Mouse (Mus musculus): ENCODE data around the gene Gm14327.
A peak's percentile ranks its signal among the peaks of the same experiment; 100 is the strongest.
"Not testable (repeated sequence)": the region's sequence is repeated elsewhere in the genome, so short reads cannot be mapped to it uniquely, and the experiment has no call there.

Gm14327 gene

DNA sequence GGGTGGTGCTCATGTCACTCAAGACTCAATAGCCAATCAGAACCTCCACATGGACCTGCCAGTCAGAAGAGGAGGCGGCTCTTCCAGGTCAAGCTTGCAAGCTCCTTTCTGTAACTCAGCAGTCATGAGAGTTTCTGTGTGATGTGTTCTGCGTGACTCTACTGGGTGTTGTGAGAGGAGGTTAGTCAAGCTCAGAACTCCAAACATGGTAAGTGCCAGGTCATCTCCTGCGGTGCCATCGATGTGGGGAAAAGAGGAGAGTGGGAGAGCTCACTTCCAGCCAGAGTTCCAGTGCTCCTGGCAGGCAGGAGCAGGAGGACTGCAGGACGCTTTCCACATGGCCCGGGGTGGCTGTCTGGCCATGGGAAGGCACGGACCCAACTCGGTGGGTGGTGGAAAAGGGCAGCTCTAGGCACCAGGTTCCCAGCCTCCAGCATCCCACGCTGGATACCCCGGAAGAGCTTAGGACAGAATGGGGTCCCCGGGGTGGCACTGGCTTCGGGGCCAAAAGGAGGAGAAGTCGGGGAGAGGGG is at the start of gene Gm14327:
TSS of gene Gm14327 (plus strand) at position 51 of the 533 bp plus-strand sequence.
- not testable (repeated sequence) for DNase-seq

DNA sequence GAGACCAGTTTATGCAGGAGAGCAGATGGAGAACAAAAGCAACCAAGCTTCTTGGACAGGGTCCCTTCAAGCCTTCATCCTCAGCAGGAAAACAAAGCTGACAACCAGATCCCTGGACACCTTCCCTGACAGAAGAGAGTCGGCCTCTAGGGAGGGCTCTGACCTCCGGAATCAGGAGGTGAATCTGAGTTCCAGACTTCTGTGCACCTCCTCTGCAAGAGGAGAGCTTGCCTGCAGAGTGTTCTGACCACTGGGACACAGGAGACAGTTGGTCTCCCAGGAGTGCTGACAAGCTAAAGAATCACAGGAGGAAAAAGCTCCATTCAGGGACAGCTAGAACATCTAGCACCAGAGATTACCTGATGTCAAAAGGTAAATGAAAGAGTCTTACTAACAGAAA is 34.6 kb upstream of the Gm14327 start:
- DNase-seq: not testable (repeated sequence)

DNA sequence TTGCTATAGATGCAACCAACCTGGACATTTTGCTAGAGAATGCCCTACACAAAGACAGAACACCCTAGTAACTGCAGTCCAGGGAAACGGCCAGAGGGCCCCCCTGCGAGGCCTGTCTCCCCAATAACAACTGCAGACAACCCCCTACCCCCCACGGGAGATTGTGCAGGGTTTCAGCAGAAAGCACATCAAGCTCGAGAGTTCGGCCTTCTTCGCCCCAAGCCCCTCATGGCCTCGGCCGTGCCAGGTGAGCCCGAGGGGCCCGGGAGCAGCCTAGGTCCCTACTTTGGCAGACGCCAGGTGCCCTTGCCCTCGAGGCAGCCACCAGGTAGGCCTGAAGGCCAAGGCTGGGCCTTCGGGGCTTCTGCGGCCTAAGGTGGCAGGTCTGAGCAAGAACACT is 9.2 kb upstream of the Gm14327 start:
- not testable (repeated sequence) for DNase-seq

DNA sequence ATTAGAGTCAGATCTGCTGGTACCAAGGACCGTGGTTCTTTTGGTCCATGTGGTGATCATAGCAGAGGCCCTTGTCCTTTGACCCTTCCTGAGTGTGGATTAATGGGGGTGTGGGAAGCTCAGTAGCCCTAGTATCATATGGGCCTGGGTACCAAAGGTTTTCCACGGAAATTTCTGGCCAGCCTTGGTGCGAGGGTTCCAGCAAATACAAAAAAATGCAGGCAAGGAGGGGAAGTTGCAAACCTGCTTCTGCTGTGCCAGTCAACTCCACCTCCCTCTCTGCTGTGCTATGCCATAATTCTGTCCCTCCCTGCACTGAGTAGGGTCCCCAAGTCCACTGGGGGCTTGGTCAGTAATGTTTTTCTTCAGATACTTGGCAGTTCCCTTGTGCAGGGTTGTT is 1.3 kb downstream of the Gm14327 start:
- DNase-seq: not testable (repeated sequence)

DNA sequence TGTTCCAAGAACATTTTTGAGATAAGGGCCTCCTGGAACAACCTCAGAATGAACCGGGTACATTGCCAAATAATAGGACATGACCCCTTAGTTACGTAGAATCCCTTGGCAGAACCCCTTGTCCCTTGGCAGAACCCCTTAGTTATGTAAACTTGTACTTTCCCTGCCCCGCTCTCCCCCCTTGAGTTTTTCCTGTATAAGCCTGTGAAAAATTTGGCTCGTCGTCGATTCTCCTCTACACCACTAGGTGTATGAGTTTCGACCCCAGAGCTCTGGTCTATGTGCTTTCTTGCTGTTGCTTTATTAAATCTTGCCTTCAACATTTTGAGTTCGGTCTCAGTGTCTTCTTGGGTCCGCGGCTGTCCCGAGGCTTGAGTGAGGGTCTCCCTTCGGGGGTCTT is 6.4 kb downstream of the Gm14327 start:
- DNase-seq: peak; percentile 10

DNA sequence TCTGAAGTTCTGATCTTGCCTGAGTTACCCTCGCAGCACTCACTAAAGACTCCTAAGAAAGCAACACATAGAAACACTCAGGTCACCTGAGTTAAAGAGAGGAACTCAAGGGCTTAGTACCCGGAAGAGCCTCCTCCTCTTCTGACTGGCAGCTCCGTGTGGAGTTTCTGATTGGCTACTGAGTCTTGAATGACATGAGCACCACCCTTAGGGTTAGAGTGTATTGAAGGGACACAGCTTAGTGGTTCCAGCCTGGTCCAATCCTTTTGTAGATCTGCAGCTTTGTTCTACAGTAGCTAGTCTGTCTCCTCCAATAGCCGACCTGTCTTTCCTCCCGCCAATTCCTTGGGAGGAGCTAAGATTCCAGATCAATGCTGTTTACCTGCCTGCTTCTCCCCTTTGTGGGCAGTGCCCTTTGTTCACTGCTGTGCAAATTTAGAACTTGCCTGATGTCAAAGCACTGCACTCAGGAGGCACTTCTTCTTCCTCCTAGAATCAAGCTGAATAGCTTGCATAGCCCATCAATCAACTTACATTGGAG is 28.7 kb downstream of the Gm14327 start, which contains the start of gene Zfp972:
TSS of gene Zfp972 (minus strand) at position 51 of the 541 bp plus-strand sequence.
- not testable (repeated sequence) for DNase-seq

Data from lung, postnatal 10 days (tissue).